In genomic region chr7:112184519-112185225, GRCm38 (mm10) we compare ENCODE assay signal across 16 mouse cellular contexts. TPM values are rescaled to one million over a fixed set of nuclear protein-coding genes. Genes with fewer than 3 reads are reported as not detected.
A peak's percentile ranks its signal among the peaks of the same experiment; 100 is the strongest.
DNase-seq lines count a peak whose midpoint lies in the region; ATAC-seq and TF ChIP-seq lines count a peak whose summit lies in the region.
"Had no signal": no experiment of that assay in that cellular context is flagged by ENCODE, and none has a peak within 500 bp of the region (broad histone marks: within the 10 kb centered on the region; RNA-seq: fewer than 3 reads in every experiment).

No protein-coding gene starts in this region.

- TF ChIP-seq POLR2A in heart, adult 2 months (IDR thresholded peaks at IDR 0.05; ENCODE audit: insufficient read depth, low read depth, low read length), result no peak

- H3K9ac ChIP-seq in heart, adult 2 months (ENCODE audit: low read depth, low read length), result no peak overlapping the region
- H3K9ac ChIP-seq in midbrain, postnatal 0 days (replicated peaks; ENCODE audit: low read length, poor library complexity, severe bottlenecking), result no peak overlapping the region
- H3K9ac ChIP-seq: intestine, embryonic 15.5 days; limb, embryonic 13.5 days had no signal

- H3K9me3 ChIP-seq in heart, embryonic 10.5 days, result no peaks in the 10 kb centered on the region
- H3K9me3 ChIP-seq in midbrain, postnatal 0 days (ENCODE audit: low read length), result no peaks in the 10 kb centered on the region
- H3K9me3 ChIP-seq: intestine, embryonic 15.5 days; limb, embryonic 13.5 days had no signal

- ATAC-seq in midbrain, postnatal 0 days (ENCODE audit: low FRiP score), result 0 out of 2 replicates have a peak, but pooled peaks have one; percentile 28
- ATAC-seq: intestine, embryonic 15.5 days had no signal

- peak overlapping the region; percentile 32 for H3K27ac ChIP-seq in heart, embryonic 10.5 days
- no peak overlapping the region for H3K27ac ChIP-seq in heart, adult 2 months
- H3K27ac ChIP-seq in midbrain, postnatal 0 days (ENCODE audit: low read depth, low read length), result no peak overlapping the region; the same call in 1 of the 2 replicates
- H3K27ac ChIP-seq: intestine, embryonic 15.5 days; limb, embryonic 13.5 days had no signal

- H3K79me2 ChIP-seq in heart, adult 2 months (replicated peaks; ENCODE audit: control insufficient read depth, insufficient read depth, low read length), result no peaks in the 10 kb centered on the region

- DNase-seq in adrenal gland, postnatal 10 days, result peak; percentile 36
- no peak for DNase-seq in adrenal gland, postnatal 14 days
- peak; percentile 62 for DNase-seq in heart, embryonic 10.5 days (ENCODE audit: low spot score)
- no peak for DNase-seq in heart, adult 2 months
- peak; percentile 61 for DNase-seq in lung, postnatal 10 days
- DNase-seq in lung, postnatal 25 days (ENCODE audit: low spot score), result no peak
- peak; percentile 55 for DNase-seq in midbrain, postnatal 0 days (ENCODE audit: low spot score)
- DNase-seq in left cerebral cortex, adult 8-10 months (ENCODE audit: low spot score in 2 of 2), result no peak
- DNase-seq: layer of hippocampus, postnatal 36 days; lung, adult 2 months; spleen, adult 18-20 months had no signal

- H3K27me3 ChIP-seq in heart, embryonic 10.5 days (ENCODE audit: insufficient read depth, poor library complexity, severe bottlenecking), result no peaks in the 10 kb centered on the region
- no peaks in the 10 kb centered on the region for H3K27me3 ChIP-seq in heart, adult 2 months (ENCODE audit: control insufficient read depth, insufficient read depth, low read length)
- H3K27me3 ChIP-seq in midbrain, postnatal 0 days (ENCODE audit: insufficient read depth, low read length), result no peaks in the 10 kb centered on the region
- H3K27me3 ChIP-seq: CH12.LX; intestine, embryonic 15.5 days; limb, embryonic 13.5 days had no signal

- H3K4me1 ChIP-seq in heart, embryonic 10.5 days, result peaks cover 56% of the 10 kb centered on the region
- H3K4me1 ChIP-seq in heart, adult 2 months (ENCODE audit: control insufficient read depth, insufficient read depth, low read length), result peaks cover 4% of the 10 kb centered on the region
- H3K4me1 ChIP-seq in midbrain, postnatal 0 days (ENCODE audit: insufficient read depth, low read length), result no peaks in the 10 kb centered on the region

- no peak for TF ChIP-seq EP300 in heart, adult 2 months (IDR thresholded peaks at IDR 0.05; ENCODE audit: insufficient read depth, low read depth, low read length)

- intact Hi-C loops in heart, adult 2 months (cut with DNase I), result loop anchor here (2.0 kb wide), 1 partner anchor 32 kb away; no protein-coding TSS in a partner anchor

- no peak for TF ChIP-seq CTCF in heart, adult 2 months (IDR thresholded peaks at IDR 0.05)
- TF ChIP-seq CTCF in midbrain, postnatal 0 days (IDR thresholded peaks at IDR 0.05), result no peak

- H3K4me2 ChIP-seq in midbrain, postnatal 0 days (ENCODE audit: low read depth, low read length, poor library complexity, severe bottlenecking), result no peak overlapping the region
- H3K4me2 ChIP-seq: intestine, embryonic 15.5 days; limb, embryonic 13.5 days had no signal

- no peaks in the 10 kb centered on the region for H3K36me3 ChIP-seq in heart, embryonic 10.5 days
- H3K36me3 ChIP-seq in heart, adult 2 months (ENCODE audit: control insufficient read depth, insufficient read depth, low read length), result no peaks in the 10 kb centered on the region
- no peaks in the 10 kb centered on the region for H3K36me3 ChIP-seq in midbrain, postnatal 0 days (ENCODE audit: insufficient read depth, low read length)
- H3K36me3 ChIP-seq: intestine, embryonic 15.5 days; limb, embryonic 13.5 days had no signal

- 89% methylated on average over 6 of the region's 6 CpGs for WGBS in heart, embryonic 10.5 days
- 90% methylated on average over 6 of the region's 6 CpGs for WGBS in heart, adult 2 months
- 80% methylated on average over 6 of the region's 6 CpGs for WGBS in midbrain, postnatal 0 days

- no peak overlapping the region for H3K4me3 ChIP-seq in heart, embryonic 10.5 days
- no peak overlapping the region for H3K4me3 ChIP-seq in heart, adult 2 months
- H3K4me3 ChIP-seq in midbrain, postnatal 0 days (ENCODE audit: low read depth, low read length), result no peak overlapping the region
- H3K4me3 ChIP-seq: intestine, embryonic 15.5 days; limb, embryonic 13.5 days had no signal

RNA-seq across cellular contexts. Expression of gene Dkk3, which starts 25.8 kb away (rescaled TPM):
- 10 to 100 TPM; 12.3 to 14.7 TPM for total RNA-seq in adrenal gland, postnatal 10 days (2021)
- 10.3 and 13.7 TPM in 2 replicates for total RNA-seq in adrenal gland, postnatal 14 days (2021)
- 59.8 and 101 TPM in 2 replicates for polyA plus RNA-seq in heart, embryonic 10.5 days (2016; fragmentation: Nextera tagmentation; extraction: Ambion mirVana)
- total RNA-seq in heart, adult 2 months (2021), result 10 to 100 TPM; 45.1 to 45.7 TPM
- 48.3 and 52.1 TPM in 2 replicates for polyA plus RNA-seq in heart, adult 2 months (2012; rRNA removed)
- 30.9 and 31.8 TPM in 2 replicates for total RNA-seq in midbrain, postnatal 0 days (2014; rRNA removed)
- polyA plus RNA-seq in midbrain, postnatal 0 days (2015; fragmentation: Nextera tagmentation; extraction: Ambion mirVana), result 36.7 and 38.8 TPM in 2 replicates
- total RNA-seq in left cerebral cortex, adult 8-10 months (2022), result 100 to 1,000 TPM; 210 to 234 (median 215) TPM
- total RNA-seq: hematopoietic stem cell, adult 5-6 weeks; neutrophil, adult 5-6 weeks had no signal

RNA-seq across cellular contexts. Expression of gene Mical2, which starts 41.0 kb away (rescaled TPM):
- total RNA-seq in adrenal gland, postnatal 10 days (2021), result 10 to 100 TPM; 17.4 to 22.7 TPM
- total RNA-seq in adrenal gland, postnatal 14 days (2021), result 16.5 TPM in 2 replicates
- 77.8 and 153 TPM in 2 replicates for polyA plus RNA-seq in heart, embryonic 10.5 days (2016; fragmentation: Nextera tagmentation; extraction: Ambion mirVana)
- 10 to 100 TPM; 87.7 to 89.1 TPM for total RNA-seq in heart, adult 2 months (2021)
- polyA plus RNA-seq in heart, adult 2 months (2012; rRNA removed), result 44.8 and 53.7 TPM in 2 replicates
- 11.0 and 12.5 TPM in 2 replicates for total RNA-seq in midbrain, postnatal 0 days (2014; rRNA removed)
- 5.8 and 6.2 TPM in 2 replicates for polyA plus RNA-seq in midbrain, postnatal 0 days (2015; fragmentation: Nextera tagmentation; extraction: Ambion mirVana)
- 100 to 1,000 TPM; 370 to 442 (median 419) TPM for total RNA-seq in left cerebral cortex, adult 8-10 months (2022)
- total RNA-seq: CH12.LX had no signal

Comparison
In these comparisons a context has a peak if more than half of its experiments do, and no peak if none do; other contexts are left out.
1. DNase-seq: peak in adrenal gland, postnatal 10 days (single experiment), heart, embryonic 10.5 days (single experiment), lung, postnatal 10 days (single experiment) and midbrain, postnatal 0 days (single experiment); none in adrenal gland, postnatal 14 days (single experiment), heart, adult 2 months (0 of 2), lung, postnatal 25 days (single experiment) and left cerebral cortex, adult 8-10 months (0 of 2).
2. RNA of gene Mical2, which starts 41.0 kb away (total RNA-seq): 370 to 442 TPM in left cerebral cortex, adult 8-10 months; 87.7 to 89.1 TPM in heart, adult 2 months, 17.4 to 22.7 TPM in adrenal gland, postnatal 10 days, 16.5 TPM in adrenal gland, postnatal 14 days and 11.0 to 12.5 TPM in midbrain, postnatal 0 days; every median in the first group is over 4 times any median in the second.